Mouse (Mus musculus) bone marrow, adult 2 months (tissue): ENCODE results near the gene Aff1.

ENCODE experiments used
- CTCF ChIP-seq: fragments of 200-500 bp; IDR thresholded peaks from 2 replicates; pipeline ENCODE4 v1.5.1; 2011; ENCODE audit warnings: low read length, control low read depth; ENCODE audit not compliant: control insufficient read depth, insufficient read depth
- POLR2A ChIP-seq: fragments of 200-500 bp; IDR thresholded peaks from 2 replicates; pipeline ENCODE4 v1.6.1; 2011; ENCODE audit warnings: low read depth, mild to moderate bottlenecking, control low read depth, low read length, borderline replicate concordance; ENCODE audit not compliant: control insufficient read depth

GRCm38 (mm10) chr5:103689645-103690044 lies 2.5 kb upstream of the Aff1 start:
- TF ChIP-seq CTCF (no peak), POLR2A (no peak)
